Mouse (Mus musculus): ENCODE results near the gene Nhs.

- TF ChIP-seq CTCF (IDR thresholded peaks at IDR 0.05) = no peak
- no peak for TF ChIP-seq EP300 (IDR thresholded peaks at IDR 0.05; ENCODE audit: insufficient read depth, low read depth, low read length)
These were observed 183.2 kb downstream of the Nhs start for GRCm38 (mm10) chrX:161976376-161976775.

Data from heart, adult 2 months (tissue).